Mouse (Mus musculus): ENCODE measurements at regions not wholly inside any gene's neighbourhood (a gene's known extent, or its start where the extent isn't known, plus 50 kb on each side); places are given as distances from the start of the nearest gene placed in this dataset.

GRCm38 (mm10) chr3:102386091-102386490 is 83.6 kb upstream of the Ngf start:
- no peak for DNase-seq (ENCODE audit: low read depth, low spot score)

- DNase-seq (ENCODE audit: low read depth, low spot score), result no peak
These were observed 85.1 kb upstream of the Ngf start for GRCm38 (mm10) chr3:102384596-102384995.

GRCm38 (mm10) chr3:102383671-102384070 is 86.0 kb upstream of the Ngf start:
- DNase-seq (ENCODE audit: low read depth, low spot score), result no peak

GRCm38 (mm10) chr3:102381683-102382082 is 88.0 kb upstream of the Ngf start:
- DNase-seq (ENCODE audit: low read depth, low spot score), result no peak

DNA sequence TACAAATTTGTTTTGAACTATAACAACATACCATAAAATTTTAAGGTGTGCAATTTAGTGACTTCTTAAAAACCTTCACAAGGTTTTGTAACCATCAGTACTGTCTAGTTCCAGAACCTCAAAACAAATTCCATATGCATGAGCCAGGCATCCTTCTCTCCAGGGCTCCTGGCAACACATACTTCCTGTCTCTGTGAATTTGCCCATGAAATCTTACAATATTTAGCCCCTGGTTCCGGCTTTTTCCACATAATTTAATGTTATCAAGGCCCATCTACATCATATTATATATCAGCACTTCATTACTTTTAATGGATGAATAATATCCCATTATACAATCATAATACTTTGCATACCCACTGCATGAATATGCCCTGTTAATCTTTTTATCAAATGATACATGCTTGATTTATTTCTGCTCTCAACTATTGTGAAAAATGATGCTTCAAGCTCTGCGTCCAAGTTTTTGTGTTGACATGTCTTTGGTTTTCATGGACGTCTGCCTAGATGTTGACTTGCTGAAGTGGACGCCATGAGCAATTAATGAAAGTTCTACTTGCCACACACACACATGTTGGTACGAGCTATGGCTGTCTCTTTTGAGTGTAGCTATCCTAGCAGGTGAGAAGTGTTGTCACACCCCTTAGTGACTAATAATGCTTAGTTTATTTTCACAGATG is 95.2 kb upstream of the Ngf start:
- DNase-seq (ENCODE audit: low read depth, low spot score), result no peak

DNA sequence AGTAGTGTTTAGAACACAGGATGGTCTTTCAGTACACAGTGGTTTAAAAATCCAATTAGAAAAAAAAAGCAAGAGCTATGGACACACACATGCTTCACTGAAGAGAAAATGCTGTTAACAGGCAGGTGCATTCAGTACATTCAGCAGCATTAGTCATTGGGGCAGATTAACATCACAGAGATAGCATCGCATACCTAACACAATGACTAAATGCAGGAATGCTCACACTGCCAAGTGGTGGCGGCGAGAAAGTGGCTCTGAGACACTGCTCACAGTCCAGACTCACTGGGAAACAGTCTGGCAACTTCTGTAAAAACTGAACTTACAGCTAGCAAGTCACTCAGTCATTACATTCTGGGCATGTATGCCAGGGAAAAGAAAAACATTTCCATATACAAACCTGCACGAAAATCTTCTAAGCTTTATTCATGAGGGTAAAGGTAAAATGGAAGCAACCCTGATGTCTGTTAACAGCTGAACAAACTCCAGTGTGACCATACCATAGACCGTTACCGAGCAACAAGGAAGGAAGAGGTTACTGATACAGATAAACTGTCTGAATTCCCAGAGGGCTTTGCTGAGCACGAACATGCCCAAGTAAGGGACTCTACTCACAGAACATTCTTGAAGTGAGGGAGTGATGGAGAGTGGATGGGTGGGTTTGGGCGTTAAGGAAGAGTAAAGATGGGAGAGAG is 97.4 kb upstream of the Ngf start:
- DNase-seq (ENCODE audit: low read depth, low spot score), result no peak

- no peak for DNase-seq (ENCODE audit: low read depth, low spot score)
These were observed 103.5 kb upstream of the Ngf start for GRCm38 (mm10) chr3:102366188-102366587.

DNA sequence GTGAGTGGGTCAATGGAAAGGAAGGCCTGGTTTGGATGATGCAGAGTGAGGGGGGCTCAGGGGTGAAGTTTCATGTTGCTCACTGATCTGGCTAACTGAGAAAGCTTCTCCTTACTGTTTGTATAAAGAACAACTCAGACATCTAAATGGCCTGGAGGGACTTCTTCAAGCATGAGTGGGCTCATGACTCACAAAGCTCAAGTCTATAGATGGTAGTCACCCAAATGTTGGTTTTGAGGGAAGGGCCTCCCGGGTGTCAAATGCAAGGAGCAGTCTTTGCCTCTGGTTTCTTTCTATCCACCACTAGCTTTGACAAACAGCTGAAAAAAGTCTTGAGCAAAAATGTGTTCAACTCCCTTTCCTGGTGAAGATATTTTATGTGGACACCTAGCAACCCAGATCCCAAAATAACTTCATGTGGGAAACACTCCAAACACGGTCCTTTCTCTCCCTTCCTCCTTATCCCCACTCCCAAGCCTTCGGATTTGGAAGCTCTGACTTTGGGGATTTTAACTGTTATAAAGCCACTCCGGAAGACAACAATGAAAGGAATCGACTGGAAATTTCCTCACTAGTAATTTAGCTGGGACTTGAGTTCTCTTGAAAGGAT is 105.3 kb upstream of the Ngf start:
- DNase-seq (ENCODE audit: low read depth, low spot score), result no peak

DNA sequence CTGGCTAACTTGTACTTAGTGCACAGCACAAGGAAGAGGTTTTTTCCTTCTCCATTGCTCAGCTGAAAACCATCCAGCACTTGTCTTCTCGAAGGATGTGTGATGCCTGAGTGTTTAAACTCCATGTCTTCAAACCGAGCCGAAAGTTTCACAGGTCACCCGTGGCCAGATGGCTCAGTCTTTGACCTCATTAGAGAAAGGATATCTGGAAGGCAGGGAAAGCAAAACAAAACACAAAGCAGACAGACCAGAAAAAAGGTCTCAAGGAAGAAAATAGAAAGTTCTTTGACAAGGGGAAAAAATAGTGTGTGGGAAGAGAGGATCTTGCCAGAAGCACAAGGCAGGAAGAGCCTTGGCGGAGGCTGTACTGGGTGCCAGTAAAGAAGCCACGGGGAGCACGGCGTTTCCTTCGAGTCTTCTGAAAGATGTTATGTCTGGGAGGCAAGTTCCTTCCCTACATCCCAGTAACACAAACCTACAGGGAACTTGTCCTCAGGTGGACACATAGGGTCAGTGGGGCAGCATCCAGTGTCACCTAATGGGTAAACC is 108.9 kb upstream of the Ngf start:
- DNase-seq (ENCODE audit: low read depth, low spot score), result no peak

GRCm38 (mm10) chr3:102358801-102359200 is 110.9 kb upstream of the Ngf start:
- DNase-seq (ENCODE audit: low read depth, low spot score), result no peak

- DNase-seq (ENCODE audit: low read depth, low spot score), result no peak
These were observed 112.6 kb upstream of the Ngf start for GRCm38 (mm10) chr3:102357062-102357610.

GRCm38 (mm10) chr3:102355352-102355751 is 114.4 kb upstream of the Ngf start:
- DNase-seq (ENCODE audit: low read depth, low spot score), result no peak

DNA sequence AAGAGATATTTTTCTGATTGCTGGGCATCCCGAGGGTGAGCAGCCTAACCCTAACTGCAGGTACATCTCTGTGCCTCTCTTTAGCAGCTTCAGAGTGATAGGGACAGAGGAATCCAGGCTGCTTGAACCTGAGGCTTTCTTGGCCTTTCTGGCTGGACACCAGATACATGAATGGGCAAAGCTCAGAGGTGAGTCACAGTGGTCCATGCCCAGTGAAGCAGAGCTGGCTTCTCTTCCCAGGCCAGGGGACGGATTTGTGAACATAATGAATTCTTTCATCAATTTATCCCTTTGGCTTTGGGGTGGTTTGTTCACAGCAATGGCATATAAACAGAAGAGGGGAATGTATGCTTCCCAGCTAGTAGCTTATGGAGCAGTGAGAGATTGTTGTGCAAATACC is 114.9 kb upstream of the Ngf start:
- no peak for DNase-seq (ENCODE audit: low read depth, low spot score)

DNA sequence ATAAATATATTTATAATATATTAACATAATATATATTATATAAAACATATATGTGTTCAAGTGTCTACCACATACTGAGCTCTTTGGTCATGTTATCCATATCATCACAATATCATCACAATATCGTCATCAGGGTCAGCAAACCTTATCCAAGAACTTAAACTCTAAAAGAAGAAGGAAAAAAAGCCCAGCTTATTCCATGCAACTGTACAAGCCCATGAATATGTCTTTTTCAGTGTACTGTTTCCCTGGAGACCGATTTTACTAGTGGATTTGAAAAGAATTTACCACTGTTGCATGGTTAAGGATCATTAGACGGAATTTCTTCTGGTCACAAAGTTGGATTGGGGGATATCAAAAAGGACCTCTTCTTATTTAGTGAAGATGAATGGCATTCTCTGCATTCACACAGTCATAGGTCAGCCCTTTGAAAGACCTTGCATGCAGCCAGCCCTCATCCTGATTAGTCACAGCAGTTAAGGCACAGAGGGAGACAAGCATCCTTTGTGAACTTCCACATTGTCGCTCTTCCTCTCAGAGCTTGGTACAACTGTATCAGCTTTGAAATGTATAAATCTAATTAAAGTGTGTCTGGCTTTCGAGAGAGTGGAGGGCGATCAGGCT is 116.3 kb upstream of the Ngf start:
- no peak for DNase-seq (ENCODE audit: low read depth, low spot score)

GRCm38 (mm10) chr3:102346077-102346476 is 123.6 kb upstream of the Ngf start:
- DNase-seq (ENCODE audit: low read depth, low spot score), result no peak

- no peak for DNase-seq (ENCODE audit: low read depth, low spot score)
These were observed 124.4 kb upstream of the Ngf start for GRCm38 (mm10) chr3:102345291-102345690.

GRCm38 (mm10) chr3:102340731-102341130 is 129.0 kb upstream of the Ngf start:
- DNase-seq (ENCODE audit: low read depth, low spot score), result no peak

DNA sequence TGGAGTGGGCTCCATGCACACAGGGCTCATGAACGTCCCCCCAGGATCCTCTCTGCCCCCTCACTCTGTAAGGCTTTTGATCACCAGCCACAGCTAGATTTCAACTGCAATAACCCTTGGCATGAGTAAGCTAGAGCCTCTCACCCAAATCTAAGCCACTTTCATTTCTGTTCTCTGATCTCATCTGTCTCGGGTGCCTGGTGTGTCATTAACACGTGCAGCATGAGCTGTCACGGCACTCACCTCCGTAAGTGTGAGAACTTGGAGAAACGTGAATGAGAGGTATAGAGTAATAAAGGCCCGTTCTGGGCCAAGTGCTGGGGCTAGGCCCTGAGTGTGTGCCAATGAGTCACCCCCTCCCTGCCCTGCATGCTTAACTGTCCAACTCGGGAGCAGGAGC is 131.8 kb upstream of the Ngf start:
- DNase-seq (ENCODE audit: low read depth, low spot score), result no peak

GRCm38 (mm10) chr3:102336184-102336583 is 131.7 kb upstream of the Vangl1 start:
- no peak for DNase-seq (ENCODE audit: low read depth, low spot score)

GRCm38 (mm10) chr3:102335146-102335545 is 130.7 kb upstream of the Vangl1 start:
- DNase-seq (ENCODE audit: low read depth, low spot score), result no peak

DNA sequence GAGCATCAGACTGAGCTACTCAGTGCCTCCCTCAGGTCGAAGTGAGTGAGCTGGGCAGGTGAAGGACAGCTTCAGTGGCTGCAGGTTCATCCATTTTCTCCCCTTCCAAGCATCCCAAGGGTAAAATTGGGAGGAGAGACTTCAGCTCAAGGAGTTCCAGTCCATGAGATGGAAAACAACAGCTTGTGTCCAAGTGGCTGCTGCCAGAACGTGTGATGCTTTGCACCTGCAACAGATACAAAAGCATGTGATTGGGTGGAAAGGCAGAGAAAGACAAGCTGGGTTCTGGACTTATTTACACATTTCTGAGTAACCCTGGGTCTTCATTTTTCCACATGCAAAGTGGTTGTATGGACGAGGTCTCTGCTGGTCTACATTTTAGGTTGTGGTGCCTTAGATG is 127.7 kb upstream of the Vangl1 start:
- no peak for DNase-seq (ENCODE audit: low read depth, low spot score)

DNA sequence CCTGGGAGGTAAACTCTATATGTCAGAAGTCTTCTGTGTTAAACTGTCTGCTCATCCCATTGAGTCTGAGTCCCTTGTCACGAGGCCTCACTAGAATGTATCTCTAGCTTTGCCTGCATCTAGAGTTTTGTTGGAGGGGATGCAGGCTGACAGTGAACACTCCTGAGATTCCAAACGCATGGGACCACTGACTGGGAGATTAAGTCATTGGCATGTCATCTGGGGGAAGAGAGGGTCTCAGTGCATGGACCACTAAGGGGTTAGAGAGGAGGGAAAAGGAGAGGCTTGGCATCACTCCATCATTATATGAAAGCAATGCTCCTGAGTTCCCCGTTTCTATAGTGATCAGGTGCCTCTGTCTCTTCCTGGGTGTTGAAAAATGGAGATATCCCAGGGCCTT is 114.8 kb upstream of the Vangl1 start:
- no peak for DNase-seq (ENCODE audit: low read depth, low spot score)
